Mouse (Mus musculus) natural killer cell, adult 2 months (primary cell): Measurements from ENCODE around the gene Uba6.
A peak's percentile ranks its signal among the peaks of the same experiment; 100 is the strongest.

Source experiments
- DNase-seq, 2 experiments: peaks; one replicate each; pipeline ENCODE4 v3.0.0; 2022; ENCODE audit warnings: low spot score in 2 of 2

Gene Uba6

GRCm38 (mm10) chr5:86072756-86073386, 99.7 kb downstream of the Uba6 start:
- DNase-seq = no peak

GRCm38 (mm10) chr5:86071538-86071937, 101.1 kb downstream of the Uba6 start, which contains the start of gene Stap1:
Gene Stap1 (plus strand): TSS chr5:86071746.
- DNase-seq = peak; percentile 63 to 74

GRCm38 (mm10) chr5:86069121-86069520, 103.5 kb downstream of the Uba6 start:
- no peak for DNase-seq

GRCm38 (mm10) chr5:86068451-86068850, 104.2 kb downstream of the Uba6 start:
- DNase-seq = peak in 1 of 2 experiments; percentile 13

- peak; percentile 79 to 86 for DNase-seq
Measured at GRCm38 (mm10) chr5:86066551-86066929, 106.1 kb downstream of the Uba6 start.

- DNase-seq = no peak
Measured at GRCm38 (mm10) chr5:86065876-86066550, 106.6 kb downstream of the Uba6 start.

GRCm38 (mm10) chr5:86065101-86065875, 107.3 kb downstream of the Uba6 start, which contains the start of gene Cenpc1:
Gene Cenpc1 (minus strand): TSS chr5:86065583.
- peak; percentile 98 to 99 for DNase-seq

- DNase-seq = no peak
Measured at GRCm38 (mm10) chr5:86063501-86063900, 109.1 kb downstream of the Uba6 start.
